Mouse (Mus musculus) midbrain, embryonic 13.5 days (tissue): ENCODE data around the gene Psmb5. TPM values are rescaled to one million over a fixed set of nuclear protein-coding genes. Genes with fewer than 3 reads are reported as not detected.

ENCODE experiments used
- ATAC-seq: fragments of 200-750 bp; cut with Nextera tagmentation; 2 replicates; pipeline ENCODE4 v1.8.0; 2017; ENCODE audit warnings: mild to moderate bottlenecking, moderate TSS enrichment, moderate library complexity
- H3K27ac ChIP-seq: fragments of 300-500 bp; sonication (generic); 2 replicates; pipeline ENCODE4 v1.5.1; 2015; ENCODE audit warnings: inconsistent platforms, mild to moderate bottlenecking, moderate library complexity
- H3K27me3 ChIP-seq: fragments of 300-500 bp; sonication (generic); 2 replicates; pipeline ENCODE4 v1.6.1; 2015; ENCODE audit warnings: mild to moderate bottlenecking, inconsistent platforms
- H3K36me3 ChIP-seq: fragments of 300-500 bp; sonication (generic); 2 replicates; pipeline ENCODE4 v1.6.1; 2015; ENCODE audit warnings: mild to moderate bottlenecking, inconsistent platforms
- H3K4me1 ChIP-seq: fragments of 300-500 bp; sonication (generic); replicated peaks from 2 replicates; pipeline ENCODE4 v1.6.1; 2015; ENCODE audit warnings: inconsistent platforms
- H3K4me2 ChIP-seq: fragments of 300-500 bp; sonication (generic); replicated peaks from 2 replicates; pipeline ENCODE4 v1.6.1; 2015; ENCODE audit warnings: moderate library complexity, mild to moderate bottlenecking, inconsistent platforms
- H3K4me3 ChIP-seq: fragments of 300-500 bp; sonication (generic); replicated peaks from 2 replicates; pipeline ENCODE4 v1.5.1; 2015; ENCODE audit warnings: mild to moderate bottlenecking, inconsistent platforms
- H3K9ac ChIP-seq: fragments of 300-500 bp; sonication (generic); replicated peaks from 2 replicates; pipeline ENCODE4 v1.6.1; 2015; ENCODE audit warnings: mild to moderate bottlenecking, inconsistent platforms
- H3K9me3 ChIP-seq: fragments of 300-500 bp; sonication (generic); 2 replicates; pipeline ENCODE4 v1.6.1; 2016; ENCODE audit warnings: mild to moderate bottlenecking, inconsistent platforms
- WGBS: fragments of 180-500 bp; shearing (Covaris S2); methylation state at CpG from one replicate; pipeline ENCODE4 v1.1.7; 2015; 5-methylcytosine and 5-hydroxymethylcytosine counted together
- polyA plus RNA-seq: library from polyadenylated mRNA; unstranded; fragments of >200 nt; fragmentation: Nextera tagmentation; extraction: Ambion mirVana; gene quantifications from 2 replicates; pipeline ENCODE4 v1.2.1, GENCODE M21; 2015

Psmb5 gene
- polyA plus RNA-seq, 1 experiment from 2014 or later = 468 TPM

DNA sequence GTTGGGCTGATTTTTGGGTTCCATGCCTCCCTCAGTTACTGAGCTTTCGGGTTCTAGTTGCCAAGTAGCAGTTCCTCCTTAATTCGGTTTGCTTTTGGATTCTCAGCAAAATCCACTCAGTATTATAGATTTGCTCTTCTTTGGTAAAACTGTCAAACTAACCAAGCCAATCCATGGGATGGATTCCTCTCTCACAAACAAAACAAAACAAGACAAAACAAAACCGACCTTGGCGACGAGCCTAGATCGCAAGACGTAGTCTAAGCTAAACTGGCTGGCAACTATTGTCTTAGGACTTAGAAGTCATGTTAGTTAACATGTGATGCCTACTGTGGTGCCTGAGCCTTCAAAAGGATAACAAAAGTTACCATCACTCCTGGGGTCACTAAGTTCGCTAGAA lies 14.1 kb downstream of the Psmb5 start:
- peaks cover 7% of the 10 kb centered on the region; the same call in 1 of the 2 replicates for H3K36me3 ChIP-seq

GRCm38 (mm10) chr14:54603038-54603654 lies 14.7 kb downstream of the Psmb5 start:
- peak; percentile 99 for ATAC-seq
- peak overlapping the region; percentile 55 for H3K4me2 ChIP-seq
- H3K4me3 ChIP-seq = peak overlapping the region; percentile 61
- H3K4me1 ChIP-seq = peaks cover 26% of the 10 kb centered on the region
- H3K36me3 ChIP-seq = peaks cover 7% of the 10 kb centered on the region; the same call in 1 of the 2 replicates
- H3K9ac ChIP-seq = peak overlapping the region; percentile 76
- under 1% methylated on average over 46 of the region's 46 CpGs for WGBS
- no peaks in the 10 kb centered on the region for H3K27me3 ChIP-seq
- no peaks in the 10 kb centered on the region for H3K9me3 ChIP-seq
- peak overlapping the region; percentile 95 for H3K27ac ChIP-seq

More for the DNA sequence above, 14.1 kb downstream of the Psmb5 start:
- no peak overlapping the region for H3K9ac ChIP-seq
- H3K4me2 ChIP-seq = peak overlapping the region; percentile 55
- H3K27me3 ChIP-seq = no peaks in the 10 kb centered on the region
- peaks cover 26% of the 10 kb centered on the region for H3K4me1 ChIP-seq
- peak overlapping the region; percentile 61 for H3K4me3 ChIP-seq
- H3K27ac ChIP-seq = peak overlapping the region; percentile 95
- no peak for ATAC-seq
- no peaks in the 10 kb centered on the region for H3K9me3 ChIP-seq
- 85% methylated on average over 8 of the region's 8 CpGs for WGBS

GRCm38 (mm10) chr14:54602613-54603012 lies 15.2 kb downstream of the Psmb5 start:
- WGBS = 38% methylated on average over 4 of the region's 4 CpGs

GRCm38 (mm10) chr14:54601601-54602000 lies 16.2 kb downstream of the Psmb5 start:
- H3K4me2 ChIP-seq = no peak overlapping the region
- no peaks in the 10 kb centered on the region for H3K27me3 ChIP-seq
- H3K9me3 ChIP-seq = no peaks in the 10 kb centered on the region
- no peak overlapping the region for H3K4me3 ChIP-seq
- 89% methylated on average over 2 of the region's 2 CpGs for WGBS
- H3K27ac ChIP-seq = no peak overlapping the region
- no peak overlapping the region for H3K9ac ChIP-seq
- peaks cover 7% of the 10 kb centered on the region; the same call in 1 of the 2 replicates for H3K36me3 ChIP-seq
- no peak for ATAC-seq
- H3K4me1 ChIP-seq = peaks cover 26% of the 10 kb centered on the region

More at GRCm38 (mm10) chr14:54602613-54603012, 15.2 kb downstream of the Psmb5 start:
- Histone ChIP-seq H3K9me3 (no peaks in the 10 kb centered on the region), H3K9ac (peak overlapping the region; percentile 76), H3K4me2 (peak overlapping the region; percentile 55), H3K36me3 (peaks cover 7% of the 10 kb centered on the region; the same call in 1 of the 2 replicates), H3K4me1 (peaks cover 26% of the 10 kb centered on the region), H3K27ac (peak overlapping the region; percentile 95), H3K27me3 (no peaks in the 10 kb centered on the region), H3K4me3 (peak overlapping the region; percentile 61)
- ATAC-seq = peak; percentile 5; the same call in 1 of the 2 replicates

- 79% methylated on average over 7 of the region's 7 CpGs for WGBS
- Histone ChIP-seq H3K36me3 (peaks cover 27% of the 10 kb centered on the region), H3K4me2 (no peak overlapping the region), H3K9me3 (no peaks in the 10 kb centered on the region), H3K27ac (no peak overlapping the region), H3K4me1 (peaks cover under 1% of the 10 kb centered on the region; the same call in 1 of the 2 replicates), H3K4me3 (no peak overlapping the region), H3K27me3 (no peaks in the 10 kb centered on the region), H3K9ac (no peak overlapping the region)
- ATAC-seq = no peak
Measured at GRCm38 (mm10) chr14:54597084-54597483, 20.7 kb downstream of the Psmb5 start.

DNA sequence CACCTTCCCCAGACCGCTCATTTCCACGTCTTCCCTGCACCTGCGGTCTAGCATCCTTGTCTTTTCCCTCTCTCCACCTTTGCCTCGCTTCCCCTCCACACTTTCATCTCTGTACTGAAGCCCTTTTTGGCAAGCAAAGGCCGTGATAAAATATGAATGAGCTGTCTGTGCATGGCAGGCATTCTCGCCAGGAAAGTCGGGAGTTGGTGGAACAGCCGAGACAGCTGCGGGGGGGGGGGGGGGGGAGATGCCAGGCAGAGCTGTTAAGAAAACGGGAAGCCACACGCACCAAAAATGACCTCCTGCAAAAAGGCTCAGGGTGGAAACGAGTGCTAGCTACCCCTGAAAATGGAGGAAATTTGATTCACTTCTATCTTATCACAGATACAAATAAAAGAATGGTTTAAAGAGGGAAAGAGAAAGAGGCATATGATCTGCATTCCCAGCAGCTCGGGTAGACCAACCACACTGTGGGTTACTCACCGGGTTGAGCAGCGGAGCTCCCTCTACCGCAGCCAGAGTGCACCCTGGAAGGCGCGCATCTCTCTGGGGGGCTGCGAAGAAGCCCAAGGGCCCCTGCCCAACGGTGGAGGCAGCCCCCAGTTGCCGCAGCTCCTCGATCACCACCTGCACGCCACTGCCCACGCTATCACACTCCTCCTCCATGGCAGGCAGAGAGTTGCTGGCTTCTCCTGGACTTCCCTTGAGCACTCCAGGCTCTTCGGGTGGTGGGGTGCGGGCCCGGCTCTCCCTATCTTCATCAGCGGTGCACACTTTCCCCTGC lies 23.0 kb downstream of the Psmb5 start:
- H3K9ac ChIP-seq = no peak overlapping the region
- 71% methylated on average over 27 of the region's 28 CpGs for WGBS
- ATAC-seq = no peak
- H3K27me3 ChIP-seq = no peaks in the 10 kb centered on the region
- no peak overlapping the region for H3K4me3 ChIP-seq
- no peak overlapping the region for H3K27ac ChIP-seq
- H3K4me2 ChIP-seq = no peak overlapping the region
- H3K4me1 ChIP-seq = no peaks in the 10 kb centered on the region; the same call in 1 of the 2 replicates
- peaks cover 29% of the 10 kb centered on the region for H3K36me3 ChIP-seq
- H3K9me3 ChIP-seq = no peaks in the 10 kb centered on the region

DNA sequence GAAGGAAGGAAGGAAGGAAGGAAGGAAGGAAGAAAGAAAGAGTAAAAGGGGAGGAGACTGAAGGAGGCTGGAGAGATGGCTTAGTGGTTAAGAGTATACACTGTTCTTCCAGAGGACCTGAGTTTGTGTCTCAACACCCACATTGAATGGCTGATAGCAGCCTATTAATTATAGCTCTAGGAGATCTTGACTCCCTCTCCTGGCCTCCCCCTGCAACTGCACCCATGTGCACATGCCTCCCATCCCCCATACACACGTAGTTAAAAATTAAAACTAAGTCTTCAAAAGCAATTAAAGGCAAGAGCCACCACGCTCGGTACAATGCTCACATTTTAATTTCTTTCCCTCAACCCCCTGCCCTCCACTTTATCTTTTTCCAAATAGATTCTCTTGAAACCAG lies 23.8 kb downstream of the Psmb5 start:
- no peak overlapping the region for H3K4me2 ChIP-seq
- no peak overlapping the region for H3K4me3 ChIP-seq
- WGBS = 91% methylated on average over 3 of the region's 3 CpGs
- ATAC-seq = no peak
- no peaks in the 10 kb centered on the region for H3K27me3 ChIP-seq
- no peak overlapping the region for H3K27ac ChIP-seq
- H3K9ac ChIP-seq = no peak overlapping the region
- H3K4me1 ChIP-seq = no peaks in the 10 kb centered on the region; the same call in 1 of the 2 replicates
- H3K36me3 ChIP-seq = peaks cover 25% of the 10 kb centered on the region
- no peaks in the 10 kb centered on the region for H3K9me3 ChIP-seq

- 0 out of 2 replicates have a peak overlapping the region, but pooled peaks have one; percentile 23 for H3K9ac ChIP-seq
Measured at GRCm38 (mm10) chr14:54592319-54592934, 25.4 kb downstream of the Psmb5 start.

GRCm38 (mm10) chr14:54591056-54591455 lies 26.8 kb downstream of the Psmb5 start:
- no peak for ATAC-seq
- H3K4me2 ChIP-seq = no peak overlapping the region
- 91% methylated on average over 16 of the region's 16 CpGs for WGBS

More at GRCm38 (mm10) chr14:54592319-54592934, 25.4 kb downstream of the Psmb5 start:
- Histone ChIP-seq H3K9me3 (no peaks in the 10 kb centered on the region), H3K4me3 (no peak overlapping the region), H3K27ac (peak overlapping the region; percentile 47; the same call in 1 of the 2 replicates), H3K4me1 (no peaks in the 10 kb centered on the region; the same call in 1 of the 2 replicates), H3K4me2 (no peak overlapping the region), H3K36me3 (peaks cover 23% of the 10 kb centered on the region), H3K27me3 (no peaks in the 10 kb centered on the region)
- 78% methylated on average over 10 of the region's 10 CpGs for WGBS
- ATAC-seq = no peak

DNA sequence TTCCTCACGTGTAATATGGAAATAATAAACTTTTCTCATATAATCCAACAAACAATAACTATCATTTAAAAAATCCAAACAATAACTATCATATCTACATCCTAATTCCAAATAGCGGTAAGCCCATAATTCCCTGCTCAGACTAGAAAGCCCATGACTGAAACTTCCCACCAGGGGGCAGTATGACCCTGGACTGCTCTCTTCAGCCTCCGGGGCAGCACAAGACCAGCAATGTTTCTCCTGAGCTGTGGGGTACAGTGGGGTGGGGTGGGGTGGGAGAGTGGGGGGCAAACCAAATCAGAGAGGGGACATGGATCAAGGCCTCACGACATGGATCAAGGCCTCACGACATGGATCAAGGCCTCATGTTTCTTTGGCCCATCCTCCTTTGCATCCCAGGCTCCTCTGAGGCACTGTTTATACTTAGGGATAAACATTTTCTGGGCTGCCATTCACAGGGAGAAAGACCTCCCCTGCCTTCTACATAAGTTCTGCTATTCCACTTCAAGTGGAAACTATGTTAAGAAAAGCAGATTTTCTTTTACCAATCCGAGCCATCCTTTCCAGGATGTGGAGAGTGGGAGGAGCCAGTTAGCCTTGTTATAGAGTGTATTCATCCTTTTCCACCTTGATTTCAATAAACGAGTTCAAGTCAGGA lies 34.0 kb downstream of the Psmb5 start:
- Histone ChIP-seq H3K9ac (no peak overlapping the region), H3K9me3 (no peaks in the 10 kb centered on the region), H3K27me3 (no peaks in the 10 kb centered on the region), H3K4me2 (no peak overlapping the region), H3K4me3 (no peak overlapping the region), H3K36me3 (peaks cover 30% of the 10 kb centered on the region), H3K27ac (no peak overlapping the region), H3K4me1 (no peaks in the 10 kb centered on the region)
- WGBS = 49% methylated on average over 7 of the region's 7 CpGs
- ATAC-seq = 0 out of 2 replicates have a peak, but pooled peaks have one; percentile 58

More at GRCm38 (mm10) chr14:54591056-54591455, 26.8 kb downstream of the Psmb5 start:
- Histone ChIP-seq H3K36me3 (peaks cover 27% of the 10 kb centered on the region), H3K9me3 (no peaks in the 10 kb centered on the region), H3K4me1 (no peaks in the 10 kb centered on the region; the same call in 1 of the 2 replicates), H3K4me3 (no peak overlapping the region), H3K9ac (no peak overlapping the region), H3K27me3 (no peaks in the 10 kb centered on the region), H3K27ac (no peak overlapping the region)

DNA sequence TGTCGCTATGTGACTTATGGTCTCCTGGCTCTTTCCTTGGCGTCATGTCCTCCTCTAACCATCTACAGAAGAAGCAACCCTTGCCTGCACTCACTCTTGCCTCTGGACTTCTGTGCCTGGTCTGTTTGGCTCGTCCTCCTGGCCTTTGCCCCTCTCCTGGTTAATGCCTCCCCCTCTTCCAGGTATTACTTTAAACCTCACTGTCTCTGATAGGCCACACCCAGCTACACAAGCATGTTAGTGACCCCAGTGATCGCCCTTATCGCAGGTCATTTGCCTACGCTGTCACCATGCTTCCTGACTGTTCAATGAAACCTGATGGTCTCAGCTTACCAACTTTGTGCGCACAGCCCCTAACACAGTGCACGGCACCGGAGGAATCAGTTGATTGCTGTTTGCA lies 35.3 kb downstream of the Psmb5 start:
- Histone ChIP-seq H3K4me3 (no peak overlapping the region), H3K4me2 (no peak overlapping the region), H3K36me3 (peaks cover 30% of the 10 kb centered on the region), H3K4me1 (peaks cover 10% of the 10 kb centered on the region), H3K27ac (no peak overlapping the region), H3K9me3 (no peaks in the 10 kb centered on the region), H3K9ac (no peak overlapping the region), H3K27me3 (peaks cover under 1% of the 10 kb centered on the region)
- ATAC-seq = no peak
- WGBS = 96% methylated on average over 9 of the region's 9 CpGs
